Mouse (Mus musculus) c-Kit-negative CD71-positive TER-119-positive erythroid progenitor cells, embryonic 14.5 days (primary cell): ENCODE results near the gene Gm5148.
A peak's percentile ranks its signal among the peaks of the same experiment; 100 is the strongest.

Source experiments
- DNase-seq: peaks from one replicate; pipeline ENCODE4 v3.0.0-alpha.2; 2013; ENCODE audit warnings: low read depth, low spot score

Gm5148 gene

GRCm38 (mm10) chr3:37724171-37724804 lies at the start of gene Gm5148:
Gene Gm5148 (minus strand): TSS chr3:37724490.
- no peak for DNase-seq

- no peak for DNase-seq
These were observed 46.7 kb upstream of the Gm5148 start for GRCm38 (mm10) chr3:37770951-37771350.

- DNase-seq = no peak
These were observed 45.0 kb upstream of the Gm5148 start for GRCm38 (mm10) chr3:37769268-37769756.

- no peak for DNase-seq
These were observed 43.1 kb upstream of the Gm5148 start for GRCm38 (mm10) chr3:37767147-37768015.

GRCm38 (mm10) chr3:37766628-37767027 lies 42.3 kb upstream of the Gm5148 start:
- no peak for DNase-seq

GRCm38 (mm10) chr3:37765971-37766370 lies 41.7 kb upstream of the Gm5148 start:
- DNase-seq = no peak

GRCm38 (mm10) chr3:37765275-37765674 lies 41.0 kb upstream of the Gm5148 start:
- DNase-seq = no peak

GRCm38 (mm10) chr3:37762303-37762702 lies 38.0 kb upstream of the Gm5148 start:
- DNase-seq = no peak

GRCm38 (mm10) chr3:37761741-37762140 lies 37.5 kb upstream of the Gm5148 start:
- no peak for DNase-seq

GRCm38 (mm10) chr3:37760866-37761265 lies 36.6 kb upstream of the Gm5148 start:
- no peak for DNase-seq

GRCm38 (mm10) chr3:37758611-37759322 lies 34.5 kb upstream of the Gm5148 start:
- no peak for DNase-seq

- DNase-seq = no peak
These were observed 33.8 kb upstream of the Gm5148 start for GRCm38 (mm10) chr3:37758124-37758523.

GRCm38 (mm10) chr3:37757613-37758012 lies 33.3 kb upstream of the Gm5148 start:
- DNase-seq = no peak

GRCm38 (mm10) chr3:37756005-37756404 lies 31.7 kb upstream of the Gm5148 start:
- DNase-seq = no peak

GRCm38 (mm10) chr3:37754639-37755038 lies 30.3 kb upstream of the Gm5148 start:
- no peak for DNase-seq

GRCm38 (mm10) chr3:37753148-37753547 lies 28.9 kb upstream of the Gm5148 start:
- DNase-seq = no peak

- peak; percentile 4 for DNase-seq
These were observed 23.9 kb upstream of the Gm5148 start for GRCm38 (mm10) chr3:37748002-37748733.

- no peak for DNase-seq
These were observed 23.1 kb upstream of the Gm5148 start for GRCm38 (mm10) chr3:37747258-37748001.

- DNase-seq = no peak
These were observed 19.8 kb upstream of the Gm5148 start for GRCm38 (mm10) chr3:37744050-37744449.

- DNase-seq = no peak
These were observed 15.7 kb upstream of the Gm5148 start for GRCm38 (mm10) chr3:37739996-37740395.
